Mouse (Mus musculus) erythroblast, embryonic 14.5 days (primary cell): Measurements from ENCODE around the gene Tbx4. TPM values are rescaled to one million over a fixed set of nuclear protein-coding genes. Genes with fewer than 3 reads are reported as not detected.

Experiments used
- H3K27me3 ChIP-seq: 2 replicates; pipeline ENCODE4 v1.6.1; 2012; ENCODE audit warnings: inconsistent platforms; ENCODE audit not compliant: control insufficient read depth
- H3K36me3 ChIP-seq: 2 replicates; pipeline ENCODE4 v1.6.1; 2012; ENCODE audit warnings: mild to moderate bottlenecking, inconsistent platforms; ENCODE audit not compliant: control insufficient read depth
- H3K4me1 ChIP-seq: 2 replicates; pipeline ENCODE4 v1.6.1; 2012; ENCODE audit warnings: inconsistent platforms; ENCODE audit not compliant: control insufficient read depth
- H3K4me3 ChIP-seq: replicated peaks from 2 replicates; pipeline ENCODE3; 2012; ENCODE audit warnings: moderate library complexity, mild to moderate bottlenecking, inconsistent platforms
- H3K9me3 ChIP-seq: 2 replicates; pipeline ENCODE4 v1.6.1; 2012; ENCODE audit warnings: low read length, inconsistent platforms, mixed read lengths; ENCODE audit not compliant: control insufficient read depth
- GATA1 ChIP-seq: IDR thresholded peaks from 2 replicates; pipeline ENCODE4 v1.6.1; 2012; ENCODE audit warnings: low read length, inconsistent platforms, mixed read lengths
- TAL1 ChIP-seq: IDR thresholded peaks from 3 replicates; pipeline ENCODE4 v1.6.1; 2012; ENCODE audit warnings: low read length, inconsistent platforms, mixed read lengths
- polyA plus RNA-seq: library from polyadenylated mRNA; stranded (reverse); fragments of >175 nt; gene quantifications from 2 replicates; pipeline ENCODE4 v1.2.3, GENCODE M21; 2012

The Tbx4 gene
- polyA plus RNA-seq, 1 experiment = not detected

GRCm38 (mm10) chr11:85850233-85850632 is 36.0 kb upstream of the Tbx4 start, which contains the start of gene Gm11444:
Gene Gm11444, minus strand, starts transcription at chr11:85850333.
- Histone ChIP-seq H3K4me3 (no peak within 1 kb of the TSS), H3K4me1 (peaks cover 6% of the 10 kb centered on the region), H3K9me3 (no peaks in the 10 kb centered on the region), H3K36me3 (no peaks in the 10 kb centered on the region), H3K27me3 (peaks cover 47% of the 10 kb centered on the region)
- TF ChIP-seq GATA1 (no peak), TAL1 (no peak)

DNA sequence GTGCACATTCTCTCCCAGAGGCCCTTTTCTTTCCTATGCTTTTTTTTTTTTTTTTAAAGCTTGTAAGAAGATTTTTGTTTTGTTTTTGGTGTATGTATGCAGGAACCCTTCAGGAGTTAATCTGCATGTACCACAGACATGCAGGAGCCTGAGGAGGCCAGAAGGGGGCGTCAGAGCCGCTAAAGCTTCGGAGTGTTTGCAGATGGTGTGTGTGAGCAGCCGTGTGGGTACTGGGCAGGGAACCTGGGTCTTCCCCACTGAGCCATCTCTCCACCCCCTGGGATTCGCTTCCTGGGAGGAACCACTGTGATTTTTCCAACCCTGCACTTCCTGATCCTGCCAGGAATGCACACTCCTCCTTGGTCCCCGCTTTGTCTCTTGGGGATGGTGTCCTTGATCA is 35.5 kb upstream of the Tbx4 start:
- Histone ChIP-seq H3K36me3 (no peaks in the 10 kb centered on the region), H3K9me3 (no peaks in the 10 kb centered on the region), H3K4me3 (no peak overlapping the region), H3K27me3 (peaks cover 42% of the 10 kb centered on the region), H3K4me1 (peaks cover 6% of the 10 kb centered on the region)
- no peak for TF ChIP-seq GATA1
- no peak for TF ChIP-seq TAL1

GRCm38 (mm10) chr11:85857997-85858698 is 28.1 kb upstream of the Tbx4 start:
- no peaks in the 10 kb centered on the region for H3K36me3 ChIP-seq
- no peak for TF ChIP-seq TAL1
- no peak for TF ChIP-seq GATA1
- no peaks in the 10 kb centered on the region for H3K27me3 ChIP-seq
- no peak overlapping the region for H3K4me3 ChIP-seq
- H3K9me3 ChIP-seq = no peaks in the 10 kb centered on the region
- no peaks in the 10 kb centered on the region for H3K4me1 ChIP-seq

DNA sequence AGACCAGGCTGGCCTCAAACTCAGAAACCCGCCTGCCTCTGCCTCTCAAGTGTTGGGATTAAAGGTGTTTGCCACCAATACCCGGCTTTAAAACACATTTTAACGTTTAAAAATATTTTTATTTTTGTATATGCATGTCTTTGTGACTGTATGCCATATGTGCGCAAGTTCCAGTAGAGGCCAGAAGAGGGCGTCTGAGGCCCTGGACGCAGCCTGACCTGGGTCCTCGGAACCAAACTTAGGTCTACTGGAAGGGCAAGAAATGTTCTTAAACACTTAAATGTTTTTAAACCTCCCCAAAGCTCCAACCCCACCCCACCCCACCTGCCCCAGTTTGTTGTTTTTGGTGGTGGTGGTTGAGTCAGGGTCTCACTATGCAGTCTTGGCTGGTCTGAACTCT is 21.9 kb upstream of the Tbx4 start:
- Histone ChIP-seq H3K4me1 (no peaks in the 10 kb centered on the region), H3K27me3 (no peaks in the 10 kb centered on the region), H3K36me3 (no peaks in the 10 kb centered on the region), H3K9me3 (no peaks in the 10 kb centered on the region), H3K4me3 (no peak overlapping the region)
- no peak for TF ChIP-seq GATA1
- no peak for TF ChIP-seq TAL1

DNA sequence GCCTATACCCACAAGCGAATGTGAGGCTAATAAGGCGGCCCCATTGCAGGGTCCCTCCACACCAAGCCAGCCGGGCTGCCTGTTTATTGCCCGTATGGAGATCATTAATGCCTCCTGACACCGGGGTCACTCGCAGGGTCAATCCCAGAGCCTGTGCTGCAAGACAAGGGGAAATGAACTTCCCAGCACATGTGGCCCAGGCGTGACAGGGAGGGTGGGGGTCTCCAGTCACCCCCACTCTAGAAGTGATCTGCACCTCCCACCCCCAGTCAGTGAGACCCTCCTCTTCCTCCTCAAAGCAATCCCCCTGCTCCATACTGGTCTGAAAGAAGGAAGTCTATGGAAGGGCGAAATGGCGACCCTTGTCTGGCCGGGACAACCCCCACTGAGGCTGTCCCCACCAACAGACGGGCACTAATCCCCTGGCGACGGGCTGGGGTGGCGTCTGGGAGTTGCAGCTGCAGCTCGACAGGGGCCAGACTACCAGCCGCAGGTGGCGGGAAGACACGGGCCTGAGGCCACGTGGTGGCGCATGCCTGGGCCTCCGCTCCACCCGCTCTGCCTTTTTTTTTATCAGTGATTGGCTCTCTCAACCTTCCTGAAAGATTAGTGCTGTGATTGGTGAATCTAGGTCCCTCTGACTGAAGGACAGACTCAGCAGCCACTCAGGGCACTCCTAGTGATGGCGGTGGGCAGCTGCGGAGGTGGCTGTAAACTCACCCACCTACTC is 10.0 kb upstream of the Tbx4 start:
- TF ChIP-seq GATA1 (no peak), TAL1 (no peak)
- Histone ChIP-seq H3K36me3 (no peaks in the 10 kb centered on the region), H3K27me3 (peaks cover 22% of the 10 kb centered on the region), H3K4me3 (no peak overlapping the region), H3K9me3 (no peaks in the 10 kb centered on the region), H3K4me1 (no peaks in the 10 kb centered on the region)

DNA sequence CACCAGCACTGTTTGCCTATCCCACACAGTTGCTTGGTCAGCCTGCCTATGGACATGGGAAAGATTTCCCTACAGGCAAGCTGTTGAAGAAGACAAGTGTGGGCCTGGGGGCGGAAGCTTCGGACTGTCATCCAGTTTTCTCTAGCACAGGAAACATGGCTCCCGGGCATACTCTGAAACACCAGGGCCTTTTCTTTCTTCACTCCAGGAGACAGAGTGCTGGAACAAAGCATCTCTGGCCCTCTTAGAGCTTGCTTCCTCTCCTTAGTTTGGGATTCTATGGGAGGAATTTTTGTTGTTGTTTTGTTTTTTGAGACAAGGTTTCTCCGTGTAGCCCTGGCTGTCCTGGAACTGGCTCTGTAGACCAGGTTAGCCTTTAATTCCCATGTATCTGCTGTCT is 1.7 kb upstream of the Tbx4 start:
- H3K4me1 ChIP-seq = no peaks in the 10 kb centered on the region
- peaks cover 87% of the 10 kb centered on the region for H3K27me3 ChIP-seq
- H3K4me3 ChIP-seq = no peak overlapping the region

DNA sequence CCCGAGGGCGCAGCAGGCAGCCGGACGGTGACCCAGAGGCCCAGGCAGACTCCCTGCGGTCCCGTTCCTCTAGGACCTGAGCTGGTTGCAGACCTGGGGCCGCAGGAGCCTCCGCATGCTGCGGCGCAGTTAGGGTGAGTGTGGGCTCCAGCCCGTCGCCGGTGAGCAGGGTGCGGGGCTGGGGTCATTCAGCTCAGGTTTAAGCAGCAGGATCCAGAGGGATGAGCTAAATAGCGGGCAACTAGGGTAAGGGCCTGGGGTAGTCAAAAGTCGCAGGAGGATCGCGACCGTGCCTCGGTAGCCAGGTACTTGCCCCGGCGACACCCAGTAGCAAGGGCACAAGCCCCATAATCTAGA is 185 bp downstream of the Tbx4 start:
- no peaks in the 10 kb centered on the region for H3K36me3 ChIP-seq
- peaks cover 94% of the 10 kb centered on the region for H3K27me3 ChIP-seq
- H3K4me3 ChIP-seq = no peak overlapping the region
- TF ChIP-seq GATA1 = no peak
- no peak for TF ChIP-seq TAL1
- H3K4me1 ChIP-seq = no peaks in the 10 kb centered on the region
- H3K9me3 ChIP-seq = peaks cover 6% of the 10 kb centered on the region; the same call in 1 of the 2 replicates

More for the DNA sequence above, 1.7 kb upstream of the Tbx4 start:
- TF ChIP-seq TAL1 (no peak), GATA1 (no peak)
- no peaks in the 10 kb centered on the region; the same call in 1 of the 2 replicates for H3K9me3 ChIP-seq
- no peaks in the 10 kb centered on the region for H3K36me3 ChIP-seq

GRCm38 (mm10) chr11:85887273-85887672 is 1.1 kb downstream of the Tbx4 start:
- Histone ChIP-seq H3K4me1 (no peaks in the 10 kb centered on the region), H3K9me3 (peaks cover 6% of the 10 kb centered on the region; the same call in 1 of the 2 replicates), H3K27me3 (peaks cover 98% of the 10 kb centered on the region), H3K4me3 (no peak overlapping the region), H3K36me3 (no peaks in the 10 kb centered on the region)
- TF ChIP-seq GATA1 = no peak
- TF ChIP-seq TAL1 = no peak

GRCm38 (mm10) chr11:85887801-85888450 is 1.7 kb downstream of the Tbx4 start:
- Histone ChIP-seq H3K4me1 (no peaks in the 10 kb centered on the region), H3K9me3 (peaks cover 6% of the 10 kb centered on the region; the same call in 1 of the 2 replicates), H3K36me3 (no peaks in the 10 kb centered on the region), H3K4me3 (no peak overlapping the region), H3K27me3 (peaks cover 99% of the 10 kb centered on the region)
- TF ChIP-seq GATA1 (no peak), TAL1 (no peak)
